Mouse (Mus musculus): ENCODE results near the gene Wasf2. TPM values are rescaled to one million over a fixed set of nuclear protein-coding genes. Genes with fewer than 3 reads are reported as not detected.

Gene Wasf2
- 41.4 and 42.7 TPM in 2 replicates for polyA plus RNA-seq (2015; fragmentation: Nextera tagmentation; extraction: Ambion mirVana)

DNA sequence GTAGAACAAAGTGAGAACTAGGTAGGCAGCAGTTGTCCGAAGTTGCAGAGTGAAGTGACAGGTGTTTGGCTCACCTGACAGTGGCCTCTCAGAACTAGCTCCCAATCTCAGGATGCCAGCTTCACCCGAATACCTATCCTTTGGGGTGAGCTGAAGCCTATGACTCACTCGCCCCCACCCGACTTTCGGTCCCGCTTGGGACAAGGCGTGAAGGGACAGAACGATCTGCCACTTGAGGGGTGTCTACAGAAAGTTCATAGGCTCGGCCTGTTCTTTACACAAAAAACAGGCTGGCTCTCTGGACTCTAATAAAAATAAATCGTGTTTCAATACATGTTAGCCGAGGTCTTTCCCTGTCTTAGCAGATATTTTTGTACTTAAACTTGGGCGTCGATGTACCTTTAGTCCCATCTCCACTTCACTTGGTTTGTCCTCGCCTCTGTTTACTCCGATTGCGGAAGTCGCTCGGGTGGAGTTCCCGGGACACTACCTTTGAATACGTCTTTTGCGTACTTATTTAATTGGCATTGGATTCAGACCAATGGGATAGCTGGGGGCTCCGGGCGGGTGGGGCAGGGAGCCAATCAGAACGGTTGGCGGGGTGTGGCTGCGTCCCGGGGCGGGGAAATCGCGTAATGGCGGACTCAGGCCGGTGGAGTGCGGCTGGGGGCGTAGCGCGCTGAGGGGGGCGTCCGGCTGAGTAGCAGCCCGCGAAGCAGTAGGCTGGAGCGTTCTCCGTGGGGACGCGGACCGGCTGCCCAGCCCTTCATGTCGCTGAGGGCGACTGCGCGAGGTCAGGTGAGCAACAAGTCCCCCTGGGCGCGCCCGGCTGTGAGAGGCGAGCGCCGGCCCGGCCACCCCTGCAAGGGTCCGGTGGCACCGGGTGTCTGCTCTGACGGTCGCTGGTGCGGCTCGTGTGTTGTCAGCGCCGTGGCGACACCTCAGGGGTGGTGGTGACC, at the start of gene Wasf2:
Gene Wasf2 (plus strand): TSS at position 575 of the 959 bp plus-strand sequence.
- H3K36me3 ChIP-seq (ENCODE audit: control insufficient read depth, insufficient read depth): 0 out of 2 replicates have a peak, but pooled peaks cover 4% of the 10 kb centered on the region
- under 1% methylated on average over 64 of the region's 65 CpGs for WGBS (ENCODE audit: insufficient replicate concordance)
- H3K4me1 ChIP-seq (ENCODE audit: control insufficient read depth, low read depth, low read length): peaks cover 20% of the 10 kb centered on the region
- peak within 1 kb of the TSS; percentile 89 for H3K27ac ChIP-seq (ENCODE audit: low read length)
- ATAC-seq (ENCODE audit: low read depth): peak; percentile 97
- H3K4me2 ChIP-seq (ENCODE audit: low read depth, low read length): peak within 1 kb of the TSS; percentile 79
- peak within 1 kb of the TSS; percentile 95 for H3K4me3 ChIP-seq (ENCODE audit: low read depth, low read length)
- H3K27me3 ChIP-seq (ENCODE audit: control insufficient read depth, insufficient read depth, low read depth, low read length): no peaks in the 10 kb centered on the region
- peak within 1 kb of the TSS; percentile 93 for H3K9ac ChIP-seq (ENCODE audit: low read depth, low read length)
- no peaks in the 10 kb centered on the region for H3K9me3 ChIP-seq (replicated peaks; ENCODE audit: control insufficient read depth, low read length)

DNA sequence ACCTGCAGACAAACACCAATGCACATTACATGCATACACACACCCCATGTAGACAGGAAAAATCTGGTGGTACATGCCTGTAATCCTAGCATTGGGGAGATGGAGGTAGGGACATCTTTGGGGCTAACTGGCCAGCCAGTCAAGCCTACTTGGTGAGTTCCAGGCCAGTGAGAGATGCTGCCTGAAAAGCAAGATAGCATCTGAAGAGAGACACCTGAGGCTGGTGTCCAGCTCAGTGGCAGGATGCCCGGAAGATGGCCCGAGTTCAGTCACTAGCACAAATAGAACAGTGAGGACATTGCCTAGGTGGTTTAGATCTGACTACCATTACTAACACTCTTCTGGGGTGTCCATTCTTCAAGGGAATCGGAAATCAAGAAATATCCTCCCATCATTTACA, 49.4 kb upstream of the Wasf2 start:
- 78% methylated on average over 3 of the region's 3 CpGs for WGBS (ENCODE audit: insufficient replicate concordance)
- no peak overlapping the region for H3K4me2 ChIP-seq (ENCODE audit: low read depth, low read length)
- no peak overlapping the region for H3K4me3 ChIP-seq (ENCODE audit: low read depth, low read length)
- no peaks in the 10 kb centered on the region for H3K9me3 ChIP-seq (replicated peaks; ENCODE audit: control insufficient read depth, low read length)
- no peak overlapping the region for H3K27ac ChIP-seq (ENCODE audit: low read length)
- H3K4me1 ChIP-seq (ENCODE audit: control insufficient read depth, low read depth, low read length): peaks cover 29% of the 10 kb centered on the region
- H3K9ac ChIP-seq (ENCODE audit: low read depth, low read length): no peak overlapping the region
- ATAC-seq (ENCODE audit: low read depth): no peak
- no peaks in the 10 kb centered on the region for H3K36me3 ChIP-seq (ENCODE audit: control insufficient read depth, insufficient read depth)
- H3K27me3 ChIP-seq (ENCODE audit: control insufficient read depth, insufficient read depth, low read depth, low read length): peaks cover 15% of the 10 kb centered on the region

DNA sequence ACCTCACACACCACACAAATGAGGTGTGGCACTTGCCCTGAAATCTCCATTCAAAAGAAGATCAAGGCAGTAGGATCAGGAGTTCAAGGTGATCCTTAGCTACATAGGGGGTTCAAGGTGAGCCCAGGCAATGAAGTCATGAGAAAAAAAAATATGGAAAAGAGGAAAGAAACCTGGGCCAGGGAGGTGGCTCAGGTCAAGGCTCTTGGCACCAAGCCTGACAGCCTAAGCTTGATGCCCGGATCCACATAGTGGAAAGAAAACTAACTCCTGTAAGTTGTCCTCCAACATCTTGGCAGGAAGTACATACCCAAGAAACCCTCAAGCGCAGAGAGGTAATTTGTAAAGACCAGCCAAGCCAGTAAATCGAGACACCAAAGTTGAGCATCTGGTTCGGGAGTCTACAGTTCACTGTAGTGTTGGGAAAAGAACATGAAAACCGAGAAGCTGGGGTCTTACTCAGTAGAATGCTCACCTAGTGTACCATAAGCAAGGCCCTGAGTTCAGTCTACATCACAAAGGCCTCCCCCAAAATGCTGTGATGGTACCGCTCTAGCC, 48.0 kb upstream of the Wasf2 start:
- Histone ChIP-seq H3K27ac (ENCODE audit: low read length) (no peak overlapping the region), H3K36me3 (ENCODE audit: control insufficient read depth, insufficient read depth) (no peaks in the 10 kb centered on the region), H3K9ac (ENCODE audit: low read depth, low read length) (no peak overlapping the region), H3K4me1 (ENCODE audit: control insufficient read depth, low read depth, low read length) (peaks cover 31% of the 10 kb centered on the region), H3K4me2 (ENCODE audit: low read depth, low read length) (no peak overlapping the region), H3K27me3 (ENCODE audit: control insufficient read depth, insufficient read depth, low read depth, low read length) (peaks cover 15% of the 10 kb centered on the region), H3K9me3 (replicated peaks; ENCODE audit: control insufficient read depth, low read length) (no peaks in the 10 kb centered on the region), H3K4me3 (ENCODE audit: low read depth, low read length) (no peak overlapping the region)
- ATAC-seq (ENCODE audit: low read depth): no peak
- whole genome bisulfite sequencing (ENCODE audit: insufficient replicate concordance): 75% methylated on average over 6 of the region's 6 CpGs

DNA sequence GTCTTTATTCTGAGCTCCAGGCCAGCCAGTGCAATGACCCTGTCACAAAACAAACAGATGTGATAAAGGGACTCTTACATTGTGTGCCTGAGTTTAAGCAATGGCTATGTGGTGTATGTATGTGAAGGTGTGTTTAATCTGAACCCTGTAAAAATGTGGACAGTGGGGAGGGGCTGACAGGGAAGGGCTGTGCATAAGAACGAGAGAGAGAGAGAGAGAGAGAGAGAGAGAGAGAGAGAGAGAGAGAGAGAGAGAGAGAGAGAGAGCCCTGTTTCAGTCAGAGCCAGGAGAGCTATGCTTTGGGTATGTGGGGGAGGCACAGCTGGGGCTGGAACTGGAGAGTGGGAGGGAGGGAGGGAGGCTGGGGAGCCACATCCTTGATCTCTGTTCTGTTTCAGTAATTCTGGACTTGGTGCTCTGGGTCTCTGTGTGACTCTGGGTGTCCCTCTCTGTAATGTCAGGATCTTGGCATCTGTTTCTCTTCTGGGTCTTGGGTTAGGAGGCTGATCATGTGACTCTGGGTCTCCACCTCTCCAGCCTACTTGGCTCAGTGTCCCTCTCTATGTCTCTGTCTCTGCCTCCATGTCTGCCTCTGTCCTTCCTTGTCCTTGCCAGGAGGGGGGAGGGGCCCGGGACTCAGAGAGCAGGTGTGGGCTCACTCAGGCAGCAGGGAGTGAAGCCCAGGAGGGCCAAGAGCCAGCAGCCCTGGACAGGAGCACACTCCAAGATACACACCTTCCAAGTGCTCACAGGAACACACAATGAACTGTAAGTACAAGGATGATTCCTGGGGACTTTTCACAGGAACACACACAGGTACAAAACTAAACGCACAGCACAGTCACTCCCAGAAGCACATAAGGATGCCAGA, 46.1 kb upstream of the Wasf2 start:
- Histone ChIP-seq H3K27ac (ENCODE audit: low read length) (no peak overlapping the region), H3K4me3 (ENCODE audit: low read depth, low read length) (no peak overlapping the region), H3K9ac (ENCODE audit: low read depth, low read length) (no peak overlapping the region), H3K4me2 (ENCODE audit: low read depth, low read length) (no peak overlapping the region), H3K36me3 (ENCODE audit: control insufficient read depth, insufficient read depth) (no peaks in the 10 kb centered on the region), H3K4me1 (ENCODE audit: control insufficient read depth, low read depth, low read length) (peaks cover 30% of the 10 kb centered on the region), H3K9me3 (replicated peaks; ENCODE audit: control insufficient read depth, low read length) (no peaks in the 10 kb centered on the region), H3K27me3 (ENCODE audit: control insufficient read depth, insufficient read depth, low read depth, low read length) (peaks cover 15% of the 10 kb centered on the region)
- peak; percentile 32 for ATAC-seq (ENCODE audit: low read depth)
- 13% methylated on average over 3 of the region's 3 CpGs for WGBS (ENCODE audit: insufficient replicate concordance)

DNA sequence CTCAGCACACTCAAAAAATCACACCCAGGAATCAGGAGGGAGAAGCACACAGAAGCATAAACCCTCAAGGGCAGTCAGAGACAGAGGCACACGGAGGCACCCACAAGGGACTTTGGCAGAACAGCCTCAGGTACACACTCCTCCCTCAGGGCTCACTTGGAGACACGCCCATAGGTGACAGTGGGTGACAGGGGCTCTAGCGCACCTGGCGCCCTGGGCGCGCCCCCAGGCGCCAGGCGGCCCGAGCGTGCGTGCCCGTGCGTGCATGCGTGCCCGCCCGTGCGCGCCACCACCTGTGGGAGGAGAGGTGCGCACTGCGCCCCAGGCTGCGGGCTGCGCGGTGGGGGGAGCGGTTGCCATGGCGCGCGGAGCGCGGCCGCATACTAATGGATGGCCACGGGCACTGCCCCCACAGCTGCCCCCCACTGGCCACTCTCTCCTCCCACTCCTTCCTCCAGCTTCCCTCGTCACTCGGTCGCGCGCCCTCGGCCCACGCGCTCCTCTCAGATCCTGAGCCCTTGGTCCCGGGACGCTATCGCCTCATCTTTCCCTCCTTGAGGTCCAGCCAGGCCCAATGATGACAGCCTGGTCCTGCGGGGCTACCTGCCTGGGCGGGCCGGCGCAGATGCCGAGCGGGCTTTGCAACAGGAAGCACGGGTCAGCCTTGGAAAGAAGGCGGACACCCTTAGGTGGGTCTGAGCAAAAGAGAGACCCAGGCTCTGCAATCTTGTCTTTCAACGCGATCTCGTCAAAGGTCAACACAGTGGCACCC, 45.1 kb upstream of the Wasf2 start:
- no peak; the same call in 1 of the 2 replicates for ATAC-seq (ENCODE audit: low read depth)
- Histone ChIP-seq H3K27me3 (ENCODE audit: control insufficient read depth, insufficient read depth, low read depth, low read length) (peaks cover 15% of the 10 kb centered on the region), H3K36me3 (ENCODE audit: control insufficient read depth, insufficient read depth) (no peaks in the 10 kb centered on the region), H3K4me3 (ENCODE audit: low read depth, low read length) (peak overlapping the region; percentile 41), H3K9ac (ENCODE audit: low read depth, low read length) (no peak overlapping the region), H3K27ac (ENCODE audit: low read length) (no peak overlapping the region), H3K4me1 (ENCODE audit: control insufficient read depth, low read depth, low read length) (peaks cover 23% of the 10 kb centered on the region), H3K4me2 (ENCODE audit: low read depth, low read length) (peak overlapping the region; percentile 54), H3K9me3 (replicated peaks; ENCODE audit: control insufficient read depth, low read length) (no peaks in the 10 kb centered on the region)
- 3% methylated on average over 48 of the region's 53 CpGs for WGBS (ENCODE audit: insufficient replicate concordance)

DNA sequence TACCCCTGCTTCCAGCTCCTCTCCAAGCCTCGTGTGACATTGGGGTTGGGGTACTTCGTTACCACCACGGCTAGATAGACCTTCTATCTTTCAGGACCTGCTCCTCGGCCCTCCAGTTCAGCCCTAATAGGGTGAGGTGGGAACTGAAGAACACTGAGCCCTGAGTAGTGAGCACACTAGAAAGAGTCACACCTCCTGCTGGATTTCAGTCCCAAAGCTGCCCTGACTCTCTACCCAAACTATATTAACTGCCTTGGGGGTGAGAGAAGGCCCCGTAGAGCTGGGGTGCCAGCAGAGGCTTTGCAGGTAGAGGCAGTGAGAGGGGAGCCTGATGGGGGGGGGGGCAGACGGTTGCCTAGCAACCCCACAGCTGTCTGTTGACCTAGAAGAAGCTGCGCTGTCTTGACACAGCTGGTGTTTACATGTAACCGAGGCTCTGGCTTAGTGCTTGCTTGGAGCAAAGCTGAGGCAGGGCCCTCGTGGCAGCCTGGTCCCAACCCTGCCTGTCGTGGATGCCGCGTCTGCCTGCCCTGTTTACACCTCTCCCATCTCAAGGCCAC, 44.4 kb upstream of the Wasf2 start:
- 42% methylated on average over 11 of the region's 12 CpGs for WGBS (ENCODE audit: insufficient replicate concordance)
- H3K4me3 ChIP-seq (ENCODE audit: low read depth, low read length): no peak overlapping the region
- no peak overlapping the region for H3K9ac ChIP-seq (ENCODE audit: low read depth, low read length)
- H3K9me3 ChIP-seq (replicated peaks; ENCODE audit: control insufficient read depth, low read length): no peaks in the 10 kb centered on the region
- H3K36me3 ChIP-seq (ENCODE audit: control insufficient read depth, insufficient read depth): no peaks in the 10 kb centered on the region
- ATAC-seq (ENCODE audit: low read depth): no peak
- peaks cover 15% of the 10 kb centered on the region for H3K27me3 ChIP-seq (ENCODE audit: control insufficient read depth, insufficient read depth, low read depth, low read length)
- peaks cover 28% of the 10 kb centered on the region for H3K4me1 ChIP-seq (ENCODE audit: control insufficient read depth, low read depth, low read length)
- H3K4me2 ChIP-seq (ENCODE audit: low read depth, low read length): no peak overlapping the region
- no peak overlapping the region for H3K27ac ChIP-seq (ENCODE audit: low read length)

DNA sequence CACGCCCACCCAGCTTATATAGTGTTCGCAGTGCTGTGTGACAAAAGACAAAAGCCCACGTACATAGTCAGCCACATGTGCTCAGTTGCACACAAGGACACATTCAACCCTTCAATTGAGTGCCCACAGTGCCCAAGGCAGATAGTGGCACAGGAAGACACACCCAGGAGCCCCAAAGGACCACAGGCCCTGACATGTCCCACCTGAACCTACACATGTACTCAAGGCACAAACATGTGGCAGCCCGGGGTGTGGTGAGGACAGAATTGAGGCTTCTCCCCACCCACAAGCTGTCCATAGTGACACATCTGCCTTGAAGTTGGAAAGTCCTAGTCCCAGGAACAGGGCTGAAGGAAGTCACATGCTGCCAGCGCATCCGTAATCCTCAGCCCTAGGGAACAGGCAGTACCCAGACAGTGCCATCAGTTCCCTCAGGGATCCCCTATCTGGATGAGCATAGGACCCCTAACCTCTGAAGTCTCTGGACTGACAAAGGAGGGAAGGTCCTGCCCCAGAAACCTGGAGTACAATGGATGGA, 43.1 kb upstream of the Wasf2 start:
- no peaks in the 10 kb centered on the region for H3K9me3 ChIP-seq (replicated peaks; ENCODE audit: control insufficient read depth, low read length)
- no peaks in the 10 kb centered on the region for H3K36me3 ChIP-seq (ENCODE audit: control insufficient read depth, insufficient read depth)
- WGBS (ENCODE audit: insufficient replicate concordance): 67% methylated on average over 6 of the region's 6 CpGs
- H3K27me3 ChIP-seq (ENCODE audit: control insufficient read depth, insufficient read depth, low read depth, low read length): peaks cover 28% of the 10 kb centered on the region
- 0 out of 2 replicates have a peak overlapping the region, but pooled peaks have one; percentile 2 for H3K27ac ChIP-seq (ENCODE audit: low read length)
- no peak for ATAC-seq (ENCODE audit: low read depth)
- no peak overlapping the region for H3K4me3 ChIP-seq (ENCODE audit: low read depth, low read length)
- no peak overlapping the region for H3K4me2 ChIP-seq (ENCODE audit: low read depth, low read length)
- no peak overlapping the region for H3K9ac ChIP-seq (ENCODE audit: low read depth, low read length)
- peaks cover 31% of the 10 kb centered on the region for H3K4me1 ChIP-seq (ENCODE audit: control insufficient read depth, low read depth, low read length)

DNA sequence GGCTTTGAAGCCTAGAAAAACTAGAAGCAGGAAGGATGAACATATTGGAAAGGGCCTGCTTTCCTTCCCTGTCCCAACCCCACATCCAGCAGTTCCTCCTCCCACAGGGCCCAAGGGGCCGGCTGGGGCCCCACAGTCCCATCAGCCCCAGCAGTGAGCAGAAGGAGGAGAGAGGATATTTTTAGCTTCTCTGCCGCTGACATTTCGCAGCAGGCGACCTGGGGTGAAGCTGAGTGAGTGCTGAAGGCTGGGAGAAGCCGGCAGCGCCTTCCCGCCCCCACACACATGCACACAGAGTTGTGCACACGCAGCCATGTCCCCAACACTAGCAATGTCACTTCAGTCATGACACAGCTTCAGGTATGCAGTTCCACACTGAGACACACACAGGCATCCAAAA, 42.5 kb upstream of the Wasf2 start:
- H3K4me3 ChIP-seq (ENCODE audit: low read depth, low read length): no peak overlapping the region
- H3K9me3 ChIP-seq (replicated peaks; ENCODE audit: control insufficient read depth, low read length): no peaks in the 10 kb centered on the region
- peaks cover 33% of the 10 kb centered on the region for H3K27me3 ChIP-seq (ENCODE audit: control insufficient read depth, insufficient read depth, low read depth, low read length)
- H3K36me3 ChIP-seq (ENCODE audit: control insufficient read depth, insufficient read depth): no peaks in the 10 kb centered on the region
- ATAC-seq (ENCODE audit: low read depth): no peak
- H3K9ac ChIP-seq (ENCODE audit: low read depth, low read length): no peak overlapping the region
- H3K27ac ChIP-seq (ENCODE audit: low read length): no peak overlapping the region; the same call in 1 of the 2 replicates
- no peak overlapping the region for H3K4me2 ChIP-seq (ENCODE audit: low read depth, low read length)
- 11% methylated on average over 8 of the region's 8 CpGs for WGBS (ENCODE audit: insufficient replicate concordance)
- peaks cover 35% of the 10 kb centered on the region for H3K4me1 ChIP-seq (ENCODE audit: control insufficient read depth, low read depth, low read length)

Measured in liver, embryonic 16.5 days (tissue).